Mouse (Mus musculus) kidney, postnatal 0 days (tissue): ENCODE measurements around the gene Hemk1. TPM values are rescaled to one million over a fixed set of nuclear protein-coding genes. Genes with fewer than 3 reads are reported as not detected.

Experiments used
- ATAC-seq: fragments of 200-750 bp; cut with Nextera tagmentation; replicated peaks from 2 replicates; pipeline ENCODE4 v1.8.0; 2017; ENCODE audit warnings: low read depth, moderate number of reproducible peaks, moderate TSS enrichment, moderate library complexity; ENCODE audit not compliant: low FRiP score
- DNase-seq: peaks from one replicate; pipeline ENCODE4 v3.0.0-alpha.2; 2016; ENCODE audit warnings: low spot score
- H3K27ac ChIP-seq: fragments of 300-500 bp; sonication (generic); 2 replicates; pipeline ENCODE4 v1.5.1; 2014; ENCODE audit warnings: mild to moderate bottlenecking
- H3K27me3 ChIP-seq: fragments of 300-500 bp; sonication (generic); 2 replicates; pipeline ENCODE4 v1.6.1; 2014; ENCODE audit warnings: low read length, mixed read lengths; ENCODE audit not compliant: insufficient read depth
- H3K36me3 ChIP-seq: fragments of 300-500 bp; sonication (generic); 2 replicates; pipeline ENCODE4 v1.6.1; 2014; ENCODE audit warnings: low read length, mixed read lengths; ENCODE audit not compliant: insufficient read depth
- H3K4me1 ChIP-seq: fragments of 300-500 bp; sonication (generic); replicated peaks from 2 replicates; pipeline ENCODE4 v1.6.1; 2014; ENCODE audit warnings: antibody characterized with exemption, low read length, mixed read lengths; ENCODE audit not compliant: insufficient read depth
- H3K4me2 ChIP-seq: fragments of 300-500 bp; sonication (generic); 2 replicates; pipeline ENCODE4 v1.6.1; 2014; ENCODE audit warnings: mild to moderate bottlenecking, low read length, moderate library complexity, mixed read lengths
- H3K4me3 ChIP-seq: fragments of 300-500 bp; sonication (generic); replicated peaks from 2 replicates; pipeline ENCODE4 v1.5.1; 2014; ENCODE audit warnings: low read depth, low read length
- H3K9ac ChIP-seq: fragments of 300-500 bp; sonication (generic); 2 replicates; pipeline ENCODE4 v1.6.1; 2014; ENCODE audit warnings: low read depth, low read length
- H3K9me3 ChIP-seq: fragments of 300-500 bp; sonication (generic); replicated peaks from 2 replicates; pipeline ENCODE4 v1.6.1; 2016; ENCODE audit warnings: low read length, inconsistent platforms, mixed read lengths
- CTCF ChIP-seq: IDR thresholded peaks from 2 replicates; pipeline ENCODE4 v1.5.1; 2016; ENCODE audit warnings: antibody characterized with exemption, low read depth, mild to moderate bottlenecking, moderate library complexity
- WGBS: fragments of 180-500 bp; shearing (Covaris S2); extraction: QIAGEN DNeasy Blood & Tissue Kit; methylation state at CpG from one replicate; pipeline ENCODE4 v1.1.7; 2014; 5-methylcytosine and 5-hydroxymethylcytosine counted together
- polyA plus RNA-seq: library from polyadenylated mRNA; unstranded; fragments of >200 nt; fragmentation: Nextera tagmentation; extraction: Ambion mirVana; gene quantifications from 2 replicates; pipeline ENCODE4 v1.2.1, GENCODE M21; 2015

Gene Hemk1
- polyA plus RNA-seq, 1 experiment from 2014 or later = 10.1 TPM

GRCm38 (mm10) chr9:107347586-107348183 lies 9.5 kb upstream of the Hemk1 start:
- no peaks in the 10 kb centered on the region for H3K36me3 ChIP-seq
- H3K4me2 ChIP-seq = no peak overlapping the region
- H3K9me3 ChIP-seq = no peaks in the 10 kb centered on the region
- no peaks in the 10 kb centered on the region for H3K27me3 ChIP-seq
- no peak overlapping the region for H3K4me3 ChIP-seq
- no peaks in the 10 kb centered on the region for H3K4me1 ChIP-seq
- WGBS = 51% methylated on average over 9 of the region's 9 CpGs
- no peak for TF ChIP-seq CTCF
- DNase-seq = no peak
- ATAC-seq = no peak
- 0 out of 2 replicates have a peak overlapping the region, but pooled peaks have one; percentile 31 for H3K9ac ChIP-seq
- H3K27ac ChIP-seq = no peak overlapping the region

- no peaks in the 10 kb centered on the region for H3K36me3 ChIP-seq
- 90% methylated on average over 8 of the region's 8 CpGs for WGBS
- no peak overlapping the region for H3K9ac ChIP-seq
- DNase-seq (no peak), ATAC-seq (no peak)
- H3K4me3 ChIP-seq = no peak overlapping the region
- H3K27me3 ChIP-seq = no peaks in the 10 kb centered on the region; the same call in 1 of the 2 replicates
- no peaks in the 10 kb centered on the region for H3K9me3 ChIP-seq
- no peaks in the 10 kb centered on the region for H3K4me1 ChIP-seq
- H3K27ac ChIP-seq = no peak overlapping the region
- no peak overlapping the region for H3K4me2 ChIP-seq
- no peak for TF ChIP-seq CTCF
Measured at GRCm38 (mm10) chr9:107346081-107346480, 7.9 kb upstream of the Hemk1 start.

GRCm38 (mm10) chr9:107344027-107344426 lies 5.9 kb upstream of the Hemk1 start:
- 66% methylated on average over 6 of the region's 6 CpGs for WGBS
- Histone ChIP-seq H3K27ac (no peak overlapping the region), H3K27me3 (no peaks in the 10 kb centered on the region; the same call in 1 of the 2 replicates), H3K9ac (no peak overlapping the region), H3K36me3 (no peaks in the 10 kb centered on the region), H3K4me1 (no peaks in the 10 kb centered on the region), H3K4me2 (no peak overlapping the region), H3K9me3 (no peaks in the 10 kb centered on the region), H3K4me3 (no peak overlapping the region)
- ATAC-seq (no peak), DNase-seq (no peak)
- TF ChIP-seq CTCF = no peak

GRCm38 (mm10) chr9:107343146-107343943 lies 5.2 kb upstream of the Hemk1 start:
- Histone ChIP-seq H3K4me1 (peaks cover 3% of the 10 kb centered on the region; the same call in 1 of the 2 replicates), H3K27me3 (no peaks in the 10 kb centered on the region; the same call in 1 of the 2 replicates), H3K36me3 (no peaks in the 10 kb centered on the region), H3K4me2 (no peak overlapping the region), H3K9ac (no peak overlapping the region), H3K9me3 (no peaks in the 10 kb centered on the region), H3K27ac (no peak overlapping the region), H3K4me3 (no peak overlapping the region)
- ATAC-seq (no peak), DNase-seq (no peak)
- no peak for TF ChIP-seq CTCF
- 64% methylated on average over 8 of the region's 8 CpGs for WGBS

- Histone ChIP-seq H3K36me3 (no peaks in the 10 kb centered on the region), H3K9me3 (no peaks in the 10 kb centered on the region), H3K4me3 (no peak overlapping the region), H3K9ac (no peak overlapping the region), H3K4me1 (peaks cover 3% of the 10 kb centered on the region; the same call in 1 of the 2 replicates), H3K27ac (no peak overlapping the region), H3K27me3 (no peaks in the 10 kb centered on the region; the same call in 1 of the 2 replicates), H3K4me2 (no peak overlapping the region)
- DNase-seq = no peak
- no peak for TF ChIP-seq CTCF
- no peak for ATAC-seq
- 89% methylated on average over 11 of the region's 11 CpGs for WGBS
Measured at GRCm38 (mm10) chr9:107342201-107342709, 4.1 kb upstream of the Hemk1 start.

GRCm38 (mm10) chr9:107340911-107341645 lies 2.9 kb upstream of the Hemk1 start:
- no peaks in the 10 kb centered on the region; the same call in 1 of the 2 replicates for H3K27me3 ChIP-seq
- TF ChIP-seq CTCF = no peak
- no peaks in the 10 kb centered on the region for H3K9me3 ChIP-seq
- H3K4me2 ChIP-seq = peak overlapping the region; percentile 74
- peak overlapping the region; percentile 64 for H3K9ac ChIP-seq
- H3K36me3 ChIP-seq = no peaks in the 10 kb centered on the region
- no peak overlapping the region for H3K27ac ChIP-seq
- peak overlapping the region; percentile 51 for H3K4me3 ChIP-seq
- no peak for ATAC-seq
- peaks cover 3% of the 10 kb centered on the region; the same call in 1 of the 2 replicates for H3K4me1 ChIP-seq
- no peak for DNase-seq
- WGBS = 47% methylated on average over 12 of the region's 12 CpGs
